Mouse (Mus musculus) neural tube, embryonic 15.5 days (tissue): ENCODE data around the gene Klc2. TPM values are rescaled to one million over a fixed set of nuclear protein-coding genes. Genes with fewer than 3 reads are reported as not detected.

Experiments
- ATAC-seq: fragments of 200-750 bp; cut with Nextera tagmentation; 2 replicates; pipeline ENCODE4 v1.8.0; 2017; ENCODE audit warnings: mild to moderate bottlenecking, moderate TSS enrichment, moderate library complexity; ENCODE audit not compliant: low FRiP score
- H3K27ac ChIP-seq: fragments of 300-500 bp; sonication (generic); replicated peaks from 2 replicates; pipeline ENCODE4 v1.5.1; 2015; ENCODE audit warnings: mild to moderate bottlenecking, inconsistent platforms
- H3K27me3 ChIP-seq: fragments of 300-500 bp; sonication (generic); replicated peaks from 2 replicates; pipeline ENCODE4 v1.6.1; 2015; ENCODE audit warnings: inconsistent platforms
- H3K36me3 ChIP-seq: fragments of 300-500 bp; sonication (generic); 2 replicates; pipeline ENCODE4 v1.6.1; 2015; ENCODE audit warnings: inconsistent platforms
- H3K4me1 ChIP-seq: fragments of 300-500 bp; sonication (generic); 2 replicates; pipeline ENCODE4 v1.6.1; 2015; ENCODE audit warnings: inconsistent platforms
- H3K4me2 ChIP-seq: fragments of 300-500 bp; sonication (generic); 2 replicates; pipeline ENCODE4 v1.6.1; 2015; ENCODE audit warnings: inconsistent platforms, mild to moderate bottlenecking, moderate library complexity
- H3K4me3 ChIP-seq: fragments of 300-500 bp; sonication (generic); replicated peaks from 2 replicates; pipeline ENCODE4 v1.5.1; 2015; ENCODE audit warnings: mild to moderate bottlenecking, inconsistent platforms
- H3K9ac ChIP-seq: fragments of 300-500 bp; sonication (generic); replicated peaks from 2 replicates; pipeline ENCODE4 v1.6.1; 2015; ENCODE audit warnings: mild to moderate bottlenecking, inconsistent platforms
- H3K9me3 ChIP-seq: fragments of 300-500 bp; sonication (generic); replicated peaks from 2 replicates; pipeline ENCODE4 v1.6.1; 2016; ENCODE audit warnings: inconsistent platforms
- WGBS: fragments of 180-500 bp; shearing (Covaris S2); methylation state at CpG from one replicate; pipeline ENCODE4 v1.1.7; 2015; ENCODE audit warnings: mixed read lengths; 5-methylcytosine and 5-hydroxymethylcytosine counted together
- polyA plus RNA-seq: library from polyadenylated mRNA; unstranded; fragments of >200 nt; fragmentation: Nextera tagmentation; extraction: Ambion mirVana; gene quantifications from 2 replicates; pipeline ENCODE4 v1.2.1, GENCODE M21; 2015

The Klc2 gene
- polyA plus RNA-seq, 1 experiment from 2014 or later, result 94.5 TPM

DNA sequence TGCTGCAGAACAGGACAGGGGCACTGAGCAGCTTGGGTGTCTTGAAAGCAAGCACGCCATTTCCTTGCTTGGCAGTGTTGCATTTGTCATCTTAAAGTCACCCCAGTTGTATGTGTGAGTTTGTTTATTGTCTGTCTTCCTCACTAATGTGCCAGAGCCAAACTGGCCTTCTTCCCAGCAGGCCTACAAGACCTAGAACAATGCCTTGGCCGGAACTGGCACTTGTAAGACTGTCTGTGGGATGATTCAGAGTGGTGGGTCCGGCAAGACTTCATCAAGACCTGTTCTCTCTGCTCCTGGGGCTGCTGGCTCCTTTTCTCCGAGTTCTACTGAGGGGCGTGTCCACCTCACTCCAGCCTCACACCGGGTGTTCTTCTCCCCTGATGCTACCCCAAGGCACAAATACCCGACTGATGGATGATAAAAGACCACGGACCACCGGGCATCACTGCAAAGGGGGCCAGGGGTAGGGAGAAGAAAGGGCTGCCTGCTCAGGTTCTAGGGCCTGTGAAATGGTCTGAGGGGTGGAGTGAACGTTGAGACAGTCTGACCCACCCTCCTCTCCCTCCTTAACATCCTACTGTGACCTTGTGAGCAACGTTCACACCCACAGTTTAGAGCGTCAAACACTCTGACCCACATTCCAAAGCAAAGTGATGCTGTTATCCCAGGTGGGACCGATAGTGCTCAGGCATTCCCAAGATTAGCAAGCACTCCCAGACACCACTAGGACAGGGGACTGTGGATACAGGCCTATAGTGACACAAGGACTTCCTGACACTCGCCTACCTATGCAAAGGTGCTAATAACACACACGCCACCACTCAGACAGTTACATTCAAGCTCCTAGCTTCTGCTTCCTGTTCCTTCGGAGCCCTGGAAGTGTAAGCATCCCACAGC, 60.2 kb downstream of the Klc2 start:
- H3K4me2 ChIP-seq, result no peak overlapping the region
- peaks cover 22% of the 10 kb centered on the region for H3K27me3 ChIP-seq
- ATAC-seq, result no peak
- no peaks in the 10 kb centered on the region for H3K9me3 ChIP-seq
- WGBS, result 19% methylated on average over 16 of the region's 16 CpGs
- no peaks in the 10 kb centered on the region for H3K36me3 ChIP-seq
- H3K27ac ChIP-seq, result no peak overlapping the region
- peaks cover 18% of the 10 kb centered on the region for H3K4me1 ChIP-seq
- H3K4me3 ChIP-seq, result no peak overlapping the region
- no peak overlapping the region for H3K9ac ChIP-seq

Other genes with a start within 250 kb of the Klc2 start
- gene Actn3, start 240.7 kb downstream of the Klc2 start, polyA plus RNA-seq, result 2.9 and 11.3 TPM in 2 replicates
- 19.7 and 20.5 TPM in 2 replicates for gene Zdhhc24, start 239.9 kb downstream of the Klc2 start, polyA plus RNA-seq
- gene Bbs1, start 211.9 kb downstream of the Klc2 start, polyA plus RNA-seq, result 5.8 and 8.4 TPM in 2 replicates
- gene Dpp3, start 190.3 kb downstream of the Klc2 start, polyA plus RNA-seq, result 104 TPM in 2 replicates
- gene Peli3, start 175.4 kb downstream of the Klc2 start, polyA plus RNA-seq, result 12.0 and 13.2 TPM in 2 replicates
- 97.3 and 105 TPM in 2 replicates for gene Mrpl11, start 156.4 kb downstream of the Klc2 start, polyA plus RNA-seq
- 0.36 and 0.42 TPM in 2 replicates for gene Npas4, start 128.2 kb downstream of the Klc2 start, polyA plus RNA-seq
- 12.8 and 14.0 TPM in 2 replicates for gene Slc29a2, start 94.7 kb downstream of the Klc2 start, polyA plus RNA-seq
- gene B4gat1, start 79.7 kb downstream of the Klc2 start, polyA plus RNA-seq, result 103 and 113 TPM in 2 replicates
- 4.1 and 4.2 TPM in 2 replicates for gene AC124502.3, start 79.7 kb downstream of the Klc2 start, polyA plus RNA-seq
- gene Brms1, start 77.2 kb downstream of the Klc2 start, polyA plus RNA-seq, result 21.6 and 32.6 TPM in 2 replicates
- 0.89 and 1.0 TPM in 2 replicates for gene Rin1, start 68.1 kb downstream of the Klc2 start, polyA plus RNA-seq
- 19.9 and 27.4 TPM in 2 replicates for gene Cd248, start 50.5 kb downstream of the Klc2 start, polyA plus RNA-seq
- 29.7 and 38.5 TPM in 2 replicates for gene Tmem151a, start 33.0 kb downstream of the Klc2 start, polyA plus RNA-seq
- 56.8 and 66.1 TPM in 2 replicates for gene Yif1a, start 30.0 kb downstream of the Klc2 start, polyA plus RNA-seq
- 294 and 369 TPM in 2 replicates for gene Cnih2, start 20.0 kb downstream of the Klc2 start, polyA plus RNA-seq
- gene Rab1b, start 11.5 kb downstream of the Klc2 start, polyA plus RNA-seq, result 205 and 218 TPM in 2 replicates
- 47.6 and 51.0 TPM in 2 replicates for gene Pacs1, start 154.6 kb upstream of the Klc2 start, polyA plus RNA-seq
- gene Sf3b2, start 176.9 kb upstream of the Klc2 start, polyA plus RNA-seq, result 300 and 331 TPM in 2 replicates
- gene Gal3st3, start 179.8 kb upstream of the Klc2 start, polyA plus RNA-seq, result 37.8 and 42.0 TPM in 2 replicates
- not detected in 2 replicates for gene Catsper1, start 217.2 kb upstream of the Klc2 start, polyA plus RNA-seq
- 8.0 and 10.0 TPM in 2 replicates for gene Cst6, start 231.0 kb upstream of the Klc2 start, polyA plus RNA-seq
- gene Eif1ad, start 248.2 kb upstream of the Klc2 start, polyA plus RNA-seq, result 42.6 and 42.8 TPM in 2 replicates
- gene Banf1, start 248.6 kb upstream of the Klc2 start, polyA plus RNA-seq, result 312 and 353 TPM in 2 replicates